Mouse (Mus musculus) hematopoietic stem cell, adult 5-6 weeks (primary cell): ENCODE measurements around the gene Fmo2. TPM values are rescaled to one million over a fixed set of nuclear protein-coding genes. Genes with fewer than 3 reads are reported as not detected.

Experiments used
- ATAC-seq, 2 experiments: fragments of 125-278 bp in 1 of 2; replicated peaks in 1 of 2; 2 replicates each; pipeline ENCODE4 v1.8.0; 2016 to 2017; ENCODE audit warnings: inconsistent platforms in 2 of 2, mild to moderate bottlenecking in 2 of 2, moderate number of reproducible peaks in 2 of 2, low read depth in 1 of 2, moderate TSS enrichment in 1 of 2; ENCODE audit not compliant: low FRiP score in 2 of 2, poor library complexity in 2 of 2, severe bottlenecking in 2 of 2, insufficient read depth in 1 of 2, low TSS enrichment in 1 of 2
- total RNA-seq: library from RNA; stranded (forward); fragments of 172-1452, 232-1000 nt; gene quantifications from 2 replicates; pipeline ENCODE4 v1.2.3, GENCODE M21; 2017

Gene Fmo2
- total RNA-seq, 1 experiment from 2014 or later: not detected

DNA sequence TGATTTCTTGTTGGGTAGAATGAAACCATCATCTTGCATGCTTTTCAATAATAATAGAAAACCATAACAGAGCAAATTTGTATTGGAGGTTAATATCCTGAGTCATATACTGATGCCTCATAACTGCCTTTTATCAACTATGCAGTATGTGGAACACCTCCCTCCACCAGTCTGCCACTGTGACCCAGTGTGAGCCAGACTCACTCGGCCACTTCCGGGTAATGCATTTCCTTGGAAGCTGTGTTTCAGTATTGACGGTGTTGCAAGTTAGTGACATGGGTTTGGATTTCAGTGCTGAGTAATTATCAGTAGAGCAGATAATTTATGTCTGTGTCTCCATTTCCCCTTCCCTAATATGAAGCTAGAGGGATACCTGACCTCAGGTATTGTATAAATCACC, 34.9 kb downstream of the Fmo2 start:
- ATAC-seq: no peak

DNA sequence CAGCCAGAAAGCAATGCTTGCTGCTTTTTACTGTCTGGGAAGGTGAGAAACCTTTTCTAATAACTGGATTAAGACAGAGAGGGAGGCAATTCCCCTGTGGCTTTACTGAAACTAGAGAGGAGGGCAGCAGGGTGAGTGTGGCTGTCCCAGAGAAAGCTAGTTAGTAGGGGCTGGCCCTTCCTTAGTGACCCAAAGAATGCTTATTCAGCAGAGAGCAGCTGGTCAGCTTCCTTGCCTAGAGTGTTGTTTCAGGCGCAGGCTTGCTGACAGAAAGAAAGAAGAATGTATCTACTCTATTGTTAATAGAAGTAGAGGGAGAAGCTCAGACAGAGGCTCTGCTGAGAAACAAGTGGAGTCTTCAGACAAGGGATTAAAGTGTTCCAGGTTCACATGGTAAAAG, 36.2 kb downstream of the Fmo2 start:
- no peak for ATAC-seq

DNA sequence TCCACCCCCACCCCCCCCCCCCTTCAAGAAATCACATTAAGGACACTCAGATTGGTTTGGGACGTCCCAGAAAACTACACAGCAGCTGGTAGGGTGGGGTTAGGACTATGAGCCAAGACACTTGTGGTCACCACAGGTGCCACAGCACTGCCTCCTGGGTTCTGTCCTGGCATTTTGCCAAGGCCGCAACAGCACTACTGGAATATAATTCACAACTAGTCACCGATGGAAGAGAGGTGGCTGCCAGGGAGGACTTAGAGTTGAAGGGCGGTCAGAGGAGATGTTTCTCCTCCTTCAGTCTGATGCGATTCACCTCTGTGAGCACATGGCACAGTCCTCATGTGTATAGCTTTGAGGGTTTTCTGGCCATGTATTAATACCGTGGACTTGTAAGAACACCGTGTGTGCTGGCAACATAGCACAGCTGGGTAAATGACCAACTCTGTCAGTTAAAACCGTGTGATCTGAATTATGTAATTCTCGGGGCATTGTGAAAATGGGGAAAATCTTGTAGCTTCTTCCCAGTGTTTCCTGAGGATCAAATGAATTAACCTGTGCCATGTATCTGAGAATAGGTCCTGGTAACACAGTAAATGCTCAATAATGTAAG, 38.4 kb downstream of the Fmo2 start:
- no peak for ATAC-seq

DNA sequence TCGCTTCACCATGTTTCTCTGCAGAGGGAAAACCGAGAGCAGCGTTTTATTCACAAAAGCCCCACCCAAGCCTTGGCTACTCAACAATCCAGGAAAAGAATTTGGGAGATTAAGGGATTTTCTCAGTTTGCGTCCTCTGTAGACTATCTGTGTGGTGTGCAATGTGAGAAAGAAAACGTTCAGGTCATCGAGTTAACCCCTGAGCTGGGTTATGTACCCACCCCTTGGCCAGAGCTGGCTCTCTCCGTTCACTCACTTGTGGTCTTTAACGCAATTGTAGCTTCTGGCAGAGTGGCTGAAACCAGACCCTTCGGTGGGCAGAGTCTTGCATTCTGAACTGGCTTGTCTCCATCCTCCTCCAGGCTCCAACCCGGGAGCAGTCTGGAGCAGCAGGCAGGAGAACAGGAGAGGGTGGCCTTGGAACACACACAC, 39.0 kb downstream of the Fmo2 start:
- no peak for ATAC-seq

DNA sequence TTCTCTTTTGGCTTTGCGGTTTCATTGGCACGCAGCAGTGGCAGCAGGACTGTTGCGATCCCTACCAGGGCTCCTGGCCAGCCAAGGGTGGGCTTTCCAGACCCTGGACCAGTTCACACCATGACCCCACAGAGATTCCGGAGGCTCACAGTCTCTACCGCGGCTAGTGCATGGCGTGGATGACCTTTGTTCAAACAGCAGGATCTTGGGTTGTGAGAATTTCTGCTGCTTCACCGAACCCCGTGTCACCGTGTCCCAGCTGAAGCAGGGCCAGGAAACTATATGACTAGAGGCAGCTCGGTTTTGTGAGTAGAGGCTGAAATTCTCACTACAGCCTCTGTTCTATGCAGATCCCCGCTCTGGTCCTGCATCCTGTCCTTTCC, 39.8 kb downstream of the Fmo2 start:
- ATAC-seq: no peak

DNA sequence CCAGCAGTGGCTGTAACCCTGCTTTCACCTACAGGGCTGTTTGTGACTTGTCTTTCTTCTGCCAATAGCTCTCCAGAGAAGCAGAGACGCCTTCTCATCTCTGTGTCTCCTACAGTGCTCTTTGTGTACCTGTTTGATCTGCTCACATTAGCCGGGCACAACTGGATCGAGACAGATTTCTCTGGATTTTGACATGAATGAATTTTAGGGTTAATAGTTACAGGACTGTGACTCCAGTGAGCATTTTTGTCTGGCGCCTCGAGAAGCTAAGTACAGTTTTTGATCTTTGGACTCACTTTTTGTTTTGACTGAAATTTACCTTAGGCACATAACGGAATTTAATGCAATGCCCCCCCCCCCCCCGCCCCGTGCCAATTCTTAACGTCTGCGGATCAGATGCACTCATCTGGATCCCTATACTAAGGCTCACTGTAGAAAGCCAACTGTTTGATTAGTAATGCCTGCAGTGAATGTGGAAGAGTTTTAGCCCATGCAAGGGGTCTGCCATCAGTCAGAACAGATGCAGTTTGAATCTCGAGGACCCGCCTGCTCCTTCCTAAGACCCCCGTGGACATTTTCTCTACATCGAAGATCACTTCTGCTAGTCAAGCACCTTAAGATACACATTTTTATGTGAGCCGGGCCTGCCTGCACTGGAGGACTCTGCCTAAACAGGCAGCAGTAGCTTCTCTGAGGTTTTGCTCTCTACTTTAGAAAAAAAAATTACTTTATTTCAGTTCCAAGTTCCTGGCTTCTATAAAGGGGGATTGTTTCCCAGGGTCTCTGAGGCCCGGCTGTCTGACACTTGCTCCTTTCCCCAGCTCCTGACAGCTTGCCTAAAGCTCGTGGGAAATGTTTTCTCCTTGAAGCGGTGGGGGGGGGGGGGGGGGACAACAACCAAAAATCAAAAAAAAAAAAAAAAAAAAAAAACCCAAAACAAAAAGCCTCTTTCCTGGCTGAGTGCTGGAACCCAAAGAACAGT, 40.5 kb downstream of the Fmo2 start:
- no peak for ATAC-seq

DNA sequence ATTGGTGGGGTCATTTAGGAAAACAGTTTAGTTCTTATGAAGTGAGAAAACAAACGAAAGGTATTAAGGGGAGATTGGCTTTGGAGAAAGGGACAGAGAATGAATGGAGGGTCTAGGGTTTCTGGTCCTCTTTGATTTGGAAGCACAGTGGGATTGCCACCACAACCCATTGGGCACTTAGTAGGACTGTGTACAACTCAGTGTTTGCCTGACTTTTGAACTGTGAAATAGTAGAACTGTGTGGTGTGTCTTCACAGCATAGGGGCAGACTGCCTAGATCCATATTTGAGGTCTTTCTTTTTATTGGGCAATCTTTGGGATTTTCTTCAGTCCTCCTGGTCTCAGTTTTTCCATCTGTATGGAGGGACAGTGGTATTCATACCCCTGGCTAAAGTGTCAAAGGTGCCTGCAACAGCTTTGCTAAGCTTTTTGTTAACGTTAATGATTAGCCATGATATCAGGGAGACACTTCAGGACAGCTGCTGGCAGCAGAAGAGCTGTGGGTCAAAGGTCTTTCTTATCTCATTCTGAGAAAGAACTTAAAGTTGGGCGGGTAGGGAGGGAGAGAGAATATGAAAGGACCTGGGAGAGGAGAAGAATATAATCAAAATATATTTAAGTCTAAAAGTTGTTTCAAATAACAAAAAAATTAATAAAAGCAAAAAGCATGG, 44.6 kb downstream of the Fmo2 start:
- ATAC-seq: no peak

DNA sequence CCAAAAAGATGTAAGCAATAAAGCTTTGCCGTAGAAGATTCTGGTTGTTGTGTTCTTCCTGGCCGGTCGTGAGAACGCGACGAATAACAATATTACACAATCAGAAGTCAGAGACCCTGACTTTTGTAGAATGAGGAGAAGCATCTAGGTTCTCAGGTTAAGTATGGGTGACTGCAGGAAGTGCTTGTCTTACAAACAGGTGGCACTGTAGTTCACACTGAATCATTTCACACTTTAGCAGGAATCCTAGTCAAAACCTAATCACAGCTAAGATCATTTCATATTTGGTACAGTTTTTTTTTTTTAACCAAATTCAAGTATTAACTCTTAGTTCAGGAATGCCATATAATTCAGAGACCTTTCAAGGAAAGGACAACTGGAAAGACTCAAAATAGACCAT, 51.0 kb downstream of the Fmo2 start:
- no peak for ATAC-seq

DNA sequence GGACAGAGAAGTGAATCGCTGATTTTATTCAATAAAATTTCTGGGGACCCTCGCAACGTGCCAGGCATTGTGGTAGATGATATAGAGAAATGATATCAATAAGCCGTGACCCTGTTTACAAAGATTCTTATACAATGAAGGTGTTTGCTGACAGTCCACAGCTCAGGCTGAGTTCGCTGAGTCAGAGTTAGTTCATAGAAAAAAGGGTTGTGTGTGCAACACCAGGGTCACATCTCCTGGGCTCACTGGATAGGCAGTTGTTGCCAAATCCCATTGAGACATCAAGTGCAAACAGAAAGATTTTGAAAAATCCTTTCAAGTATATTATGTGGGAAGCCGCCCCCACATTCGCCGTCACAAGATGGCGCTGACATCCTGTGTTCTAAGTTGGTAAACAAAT, 58.3 kb downstream of the Fmo2 start:
- no peak for ATAC-seq

DNA sequence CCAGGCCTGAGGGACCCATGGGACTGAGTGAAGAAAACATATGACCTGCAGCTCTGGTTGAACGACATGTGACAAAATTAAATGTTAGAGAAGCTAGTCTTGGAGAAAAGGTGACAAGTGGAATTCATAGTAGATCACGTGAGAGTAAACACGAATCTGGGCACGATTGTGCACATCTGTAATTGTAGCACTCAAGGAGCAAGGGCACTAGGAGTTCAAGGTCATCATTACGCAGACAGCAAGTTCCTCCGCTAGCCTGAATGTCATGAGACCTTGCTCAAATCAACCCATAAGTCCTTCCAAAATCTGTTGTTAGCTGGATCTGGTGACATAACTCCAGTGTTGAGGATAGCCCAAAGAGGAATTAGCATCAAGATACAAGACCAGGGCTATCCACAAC, 59.5 kb downstream of the Fmo2 start:
- ATAC-seq: no peak

DNA sequence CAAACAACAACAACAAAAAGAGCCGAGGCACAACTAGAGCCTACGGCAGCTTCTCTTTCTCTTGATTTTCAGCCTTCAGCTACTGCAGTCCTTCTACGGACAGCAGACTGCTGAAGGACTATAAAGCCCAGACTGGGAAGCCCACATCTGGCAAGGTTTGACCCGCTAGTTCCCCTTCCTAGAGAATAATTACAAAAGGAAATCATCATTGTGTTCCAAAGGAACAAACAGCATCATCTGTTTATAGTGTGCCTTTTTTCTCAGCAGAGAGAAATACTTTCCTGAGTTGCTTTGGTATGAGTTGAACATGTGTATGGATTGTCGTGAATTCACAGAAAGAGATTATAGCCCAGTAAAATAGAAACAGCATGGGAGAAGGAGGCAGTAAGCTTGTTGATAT, 64.2 kb downstream of the Fmo2 start:
- ATAC-seq: no peak

DNA sequence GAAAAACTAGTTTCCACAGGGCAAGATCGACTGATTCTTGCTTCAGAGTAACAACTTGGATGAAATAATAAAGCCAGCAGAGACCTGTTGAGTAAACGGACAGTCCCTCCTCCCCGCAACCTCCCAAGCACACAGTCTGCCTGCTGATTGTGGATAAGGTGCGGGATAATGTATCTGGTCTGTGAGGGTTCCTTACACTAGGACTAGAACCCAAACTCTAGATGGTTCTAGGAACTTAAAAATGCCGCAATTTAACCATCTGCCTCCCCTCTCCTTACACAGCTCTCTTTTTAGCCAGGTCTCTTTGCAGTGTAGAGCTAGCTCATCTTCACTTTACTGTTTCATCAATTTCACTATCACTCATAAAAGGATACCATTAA, 66.0 kb downstream of the Fmo2 start:
- ATAC-seq: no peak

DNA sequence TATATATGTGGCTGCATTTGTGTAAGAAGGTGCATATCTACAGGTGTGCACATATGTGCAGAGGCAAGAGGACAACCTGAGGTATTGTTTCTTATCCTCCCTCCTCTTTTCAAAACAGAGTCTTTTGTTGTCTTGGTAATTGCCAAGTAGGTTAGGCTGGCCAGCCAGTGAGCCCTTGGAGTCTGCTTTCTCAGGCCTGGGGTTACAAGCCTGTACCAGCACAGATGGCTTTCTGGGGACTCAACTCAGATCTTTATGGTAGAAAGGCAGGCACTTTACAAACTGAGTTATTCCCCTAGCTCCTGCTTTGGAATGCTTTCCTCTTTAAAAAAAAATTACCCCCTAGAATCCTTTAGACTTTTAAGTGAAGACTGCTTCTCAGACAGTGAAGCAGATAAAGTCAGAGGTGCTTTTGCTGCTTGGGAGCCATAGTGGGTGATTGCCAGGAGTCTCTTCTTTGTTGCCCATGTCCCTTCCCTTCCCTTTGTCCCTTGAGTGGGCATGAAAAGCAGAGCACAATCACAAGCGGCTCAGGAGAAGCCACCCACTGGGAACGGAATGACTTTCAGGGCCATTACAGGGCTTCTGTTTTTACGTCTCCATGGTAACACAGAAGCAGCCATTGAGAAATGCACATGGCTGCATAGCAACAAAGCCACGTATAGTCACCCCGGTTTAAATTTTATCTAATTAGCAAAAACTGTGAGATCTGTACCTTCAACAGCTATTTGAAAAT, 66.5 kb downstream of the Fmo2 start:
- ATAC-seq: no peak

Other genes starting within 250 kb of the Fmo2 start
- not detected in 2 replicates for gene Myocos, start 240.5 kb downstream of the Fmo2 start, total RNA-seq
- gene Prrc2c, start 158.2 kb downstream of the Fmo2 start, total RNA-seq: 181 and 246 TPM in 2 replicates
- not detected in 2 replicates for gene Fmo4, start 84.8 kb downstream of the Fmo2 start, total RNA-seq
- 2.0 TPM in 1 of 2 replicates, not detected in the other for gene Fmo1, start 32.1 kb downstream of the Fmo2 start, total RNA-seq
- not detected in 2 replicates for gene Fmo6, start 38.8 kb upstream of the Fmo2 start, total RNA-seq
- not detected in 2 replicates for gene Fmo3, start 85.8 kb upstream of the Fmo2 start, total RNA-seq
- not detected in 2 replicates for gene Mroh9, start 186.9 kb upstream of the Fmo2 start, total RNA-seq